Mouse (Mus musculus) limb, embryonic 13.5 days (tissue): ENCODE measurements around the gene Ncoa5. TPM values are rescaled to one million over a fixed set of nuclear protein-coding genes. Genes with fewer than 3 reads are reported as not detected.

ENCODE experiments used
- ATAC-seq: fragments of 200-750 bp; cut with Nextera tagmentation; 2 replicates; pipeline ENCODE4 v1.8.0; 2017; ENCODE audit warnings: low read depth, moderate number of reproducible peaks, moderate TSS enrichment; ENCODE audit not compliant: low FRiP score
- H3K27ac ChIP-seq: fragments of 300-500 bp; sonication (generic); 2 replicates; pipeline ENCODE4 v1.5.1; 2015; ENCODE audit warnings: inconsistent platforms, mild to moderate bottlenecking, moderate library complexity
- H3K27me3 ChIP-seq: fragments of 300-500 bp; sonication (generic); 2 replicates; pipeline ENCODE4 v1.6.1; 2015; ENCODE audit warnings: mild to moderate bottlenecking, inconsistent platforms
- H3K36me3 ChIP-seq: fragments of 300-500 bp; sonication (generic); 2 replicates; pipeline ENCODE4 v1.6.1; 2015; ENCODE audit warnings: inconsistent platforms, mild to moderate bottlenecking, moderate library complexity
- H3K4me1 ChIP-seq: fragments of 300-500 bp; sonication (generic); 2 replicates; pipeline ENCODE4 v1.6.1; 2015; ENCODE audit warnings: inconsistent platforms
- H3K4me2 ChIP-seq: fragments of 300-500 bp; sonication (generic); replicated peaks from 2 replicates; pipeline ENCODE4 v1.6.1; 2015; ENCODE audit warnings: inconsistent platforms, mild to moderate bottlenecking, moderate library complexity
- H3K4me3 ChIP-seq: fragments of 300-500 bp; sonication (generic); 2 replicates; pipeline ENCODE4 v1.5.1; 2015; ENCODE audit warnings: moderate library complexity, mild to moderate bottlenecking, inconsistent platforms
- H3K9ac ChIP-seq: fragments of 300-500 bp; sonication (generic); 2 replicates; pipeline ENCODE4 v1.6.1; 2015; ENCODE audit warnings: mild to moderate bottlenecking, inconsistent platforms
- H3K9me3 ChIP-seq: fragments of 300-500 bp; sonication (generic); 2 replicates; pipeline ENCODE4 v1.6.1; 2016; ENCODE audit warnings: inconsistent platforms
- WGBS: fragments of 180-500 bp; shearing (Covaris S2); methylation state at CpG from one replicate; pipeline ENCODE4 v1.1.7; 2015; 5-methylcytosine and 5-hydroxymethylcytosine counted together
- polyA plus RNA-seq: library from polyadenylated mRNA; unstranded; fragments of >200 nt; fragmentation: Nextera tagmentation; extraction: Ambion mirVana; gene quantifications from 2 replicates; pipeline ENCODE4 v1.2.1, GENCODE M21; 2015

Ncoa5 gene
- polyA plus RNA-seq, 1 experiment from 2014 or later, result 99.1 TPM

DNA sequence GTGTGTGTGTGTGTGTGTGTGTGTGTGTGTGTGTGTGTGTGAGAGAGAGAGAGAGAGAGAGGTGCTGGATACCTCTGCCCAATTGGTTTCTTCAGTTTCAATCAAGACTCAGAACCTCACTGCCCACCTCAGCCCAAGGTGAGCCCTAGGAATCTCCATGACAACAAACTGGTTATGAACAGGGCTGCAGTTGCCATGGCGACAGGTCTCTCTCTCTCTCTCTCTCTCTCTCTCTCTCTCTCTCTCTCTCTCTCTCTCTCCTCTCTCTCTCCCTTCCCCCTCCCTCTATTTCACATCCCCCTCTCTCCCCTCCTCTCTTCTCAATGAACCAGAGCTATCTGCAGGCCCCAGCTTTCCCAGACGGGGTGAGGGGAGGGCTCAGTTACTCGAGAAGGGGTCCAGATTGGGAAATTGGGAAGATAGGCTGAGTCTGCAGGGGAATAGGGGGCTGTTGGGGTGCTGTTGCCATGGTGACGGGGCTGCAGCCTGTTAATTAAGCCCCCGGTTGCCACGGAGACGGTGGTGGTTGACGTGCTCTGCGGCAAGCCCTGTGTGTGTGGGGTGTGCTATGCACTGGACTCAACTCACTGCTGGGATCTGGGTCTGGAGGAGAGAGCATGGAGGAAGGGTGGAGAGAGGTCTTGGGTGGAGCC, 70.3 kb downstream of the Ncoa5 start:
- Histone ChIP-seq H3K27me3 (peaks cover 77% of the 10 kb centered on the region), H3K4me3 (no peak overlapping the region), H3K36me3 (no peaks in the 10 kb centered on the region), H3K9me3 (no peaks in the 10 kb centered on the region), H3K4me1 (peaks cover 22% of the 10 kb centered on the region), H3K4me2 (no peak overlapping the region), H3K27ac (no peak overlapping the region), H3K9ac (no peak overlapping the region)
- WGBS, result 41% methylated on average over 9 of the region's 9 CpGs
- ATAC-seq, result no peak

- H3K4me3 ChIP-seq, result no peak overlapping the region
- H3K27ac ChIP-seq, result no peak overlapping the region
- peaks cover 58% of the 10 kb centered on the region for H3K27me3 ChIP-seq
- no peaks in the 10 kb centered on the region for H3K36me3 ChIP-seq
- H3K9ac ChIP-seq, result no peak overlapping the region
- no peak for ATAC-seq
- H3K4me1 ChIP-seq, result peaks cover 9% of the 10 kb centered on the region; the same call in 1 of the 2 replicates
- H3K9me3 ChIP-seq, result no peaks in the 10 kb centered on the region
- 53% methylated on average over 7 of the region's 7 CpGs for WGBS
- no peak overlapping the region for H3K4me2 ChIP-seq
Observed at GRCm38 (mm10) chr2:164962183-164962580, 72.5 kb downstream of the Ncoa5 start.

DNA sequence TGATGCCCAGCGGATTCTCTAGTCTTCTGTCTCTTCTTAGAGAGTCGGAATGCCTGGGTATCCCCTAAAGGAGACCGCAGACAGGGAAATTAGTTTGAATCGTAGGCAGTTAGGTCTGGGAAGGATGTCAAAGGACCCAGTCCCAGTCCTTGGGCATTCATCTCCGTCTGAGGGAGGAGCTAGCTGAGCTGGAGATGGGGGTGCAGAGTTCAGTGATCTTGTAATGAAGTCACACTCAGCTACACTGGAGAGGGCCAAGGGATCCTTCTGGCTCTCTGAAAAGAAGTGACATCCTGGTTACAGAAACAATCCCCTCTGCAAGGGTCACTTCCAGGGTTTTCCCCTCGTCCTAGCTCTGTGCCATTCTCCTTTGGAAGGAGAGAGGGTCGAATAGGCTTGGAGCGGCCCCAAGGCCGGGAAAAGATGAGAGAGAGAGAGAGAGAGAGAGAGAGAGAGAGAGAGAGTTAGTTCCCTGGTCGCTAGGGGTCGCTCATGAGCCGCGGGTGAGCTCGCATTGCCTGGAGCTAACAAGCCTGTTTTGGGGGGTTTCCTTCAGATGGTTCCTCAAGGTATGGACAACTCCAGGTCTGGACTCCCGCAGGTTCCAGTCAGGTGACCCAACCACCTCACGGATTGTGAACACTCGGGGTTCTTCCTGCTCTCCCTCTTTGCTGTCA, 73.0 kb downstream of the Ncoa5 start:
- H3K9ac ChIP-seq, result no peak overlapping the region
- peaks cover 9% of the 10 kb centered on the region; the same call in 1 of the 2 replicates for H3K4me1 ChIP-seq
- no peak overlapping the region for H3K27ac ChIP-seq
- H3K4me3 ChIP-seq, result peak overlapping the region; percentile 55; the same call in 1 of the 2 replicates
- H3K36me3 ChIP-seq, result no peaks in the 10 kb centered on the region
- peaks cover 57% of the 10 kb centered on the region for H3K27me3 ChIP-seq
- H3K9me3 ChIP-seq, result no peaks in the 10 kb centered on the region
- WGBS, result 8% methylated on average over 16 of the region's 17 CpGs
- peak overlapping the region; percentile 63 for H3K4me2 ChIP-seq
- no peak for ATAC-seq

DNA sequence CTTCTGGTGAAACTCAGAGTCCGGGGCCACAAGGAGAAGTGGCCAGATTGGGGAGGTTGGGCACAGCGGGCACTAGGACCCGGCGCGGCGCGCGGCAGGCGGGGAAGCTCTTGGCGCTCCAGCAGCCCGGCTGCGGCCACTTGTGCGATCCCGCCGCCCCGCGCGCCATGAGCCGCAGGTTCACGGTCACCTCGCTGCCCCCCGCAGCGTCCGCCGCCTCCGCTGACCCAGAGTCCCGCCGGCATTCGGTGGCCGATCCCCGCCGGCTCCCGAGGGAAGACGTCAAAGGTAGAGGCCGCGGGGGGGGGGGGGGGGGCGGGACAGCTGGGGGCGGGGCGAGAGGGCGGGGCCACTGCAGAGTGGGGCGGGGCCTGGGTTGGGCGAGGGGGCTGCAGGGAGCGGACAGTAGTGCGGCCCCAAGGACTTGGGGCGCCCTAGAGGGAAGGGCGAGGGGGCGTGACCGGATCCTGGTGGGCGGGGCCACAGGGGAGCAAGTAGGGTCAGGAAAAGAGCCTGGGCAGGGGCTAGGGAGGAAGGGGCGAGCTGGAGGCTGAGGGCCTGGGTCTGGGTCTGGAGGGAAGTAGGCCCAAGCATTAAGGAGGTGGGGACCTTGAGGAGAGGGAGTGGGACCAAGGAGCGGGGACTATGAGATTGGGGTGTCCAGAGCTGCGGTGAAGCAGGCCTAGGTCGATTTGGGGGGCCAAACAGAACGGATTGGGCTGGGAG, 73.8 kb downstream of the Ncoa5 start, which contains the start of gene Slc12a5:
TSS of gene Slc12a5 (plus strand) at position 87 of the 726 bp plus-strand sequence.
- Histone ChIP-seq H3K4me3 (peak within 1 kb of the TSS; percentile 55), H3K4me2 (peak within 1 kb of the TSS; percentile 63), H3K4me1 (peaks cover 9% of the 10 kb centered on the region; the same call in 1 of the 2 replicates), H3K36me3 (no peaks in the 10 kb centered on the region), H3K27ac (no peak within 1 kb of the TSS), H3K9me3 (no peaks in the 10 kb centered on the region), H3K27me3 (peaks cover 53% of the 10 kb centered on the region), H3K9ac (peak within 1 kb of the TSS; percentile 63)
- ATAC-seq, result peak; percentile 70
- 1% methylated on average over 35 of the region's 54 CpGs for WGBS

DNA sequence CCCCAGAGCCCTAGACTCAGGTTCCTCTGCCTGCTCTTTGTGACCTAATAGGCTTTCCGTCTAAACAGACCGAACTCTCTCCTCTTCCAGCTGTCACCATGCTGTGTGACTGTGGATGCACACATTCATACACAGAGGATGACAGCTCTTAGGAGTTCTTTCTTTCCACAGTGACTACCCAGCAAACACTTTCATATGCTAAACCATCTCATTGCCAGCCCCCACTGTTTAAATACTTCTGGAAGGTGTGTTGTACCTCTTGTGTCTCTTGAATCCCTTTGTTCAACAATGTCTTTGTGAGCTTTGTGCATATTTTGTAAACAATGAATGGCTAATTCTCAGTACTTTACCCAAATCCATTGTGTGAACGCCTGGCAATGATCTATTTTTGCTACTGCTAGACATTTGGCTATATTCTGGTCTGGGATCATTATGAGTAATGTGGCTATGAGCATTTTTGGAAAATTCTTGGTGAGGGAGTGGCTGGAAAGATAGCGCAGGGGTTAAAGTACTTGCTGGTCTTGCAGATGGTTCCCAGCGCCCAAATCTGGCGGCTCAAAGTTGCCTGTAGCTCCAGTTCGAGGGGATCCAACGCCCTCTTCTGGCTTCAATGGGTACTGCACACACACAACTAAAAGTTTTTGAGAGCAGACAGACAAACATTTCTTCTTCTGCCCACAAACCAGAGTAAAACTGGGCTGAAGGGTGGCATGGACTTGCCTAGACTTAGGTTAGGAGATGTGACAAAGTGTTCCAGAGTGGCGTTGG, 76.9 kb downstream of the Ncoa5 start:
- Histone ChIP-seq H3K9me3 (no peaks in the 10 kb centered on the region), H3K4me3 (no peak overlapping the region), H3K4me1 (peaks cover 17% of the 10 kb centered on the region), H3K27ac (no peak overlapping the region), H3K27me3 (peaks cover 57% of the 10 kb centered on the region), H3K9ac (no peak overlapping the region), H3K36me3 (no peaks in the 10 kb centered on the region), H3K4me2 (no peak overlapping the region)
- WGBS, result 70% methylated on average over 9 of the region's 9 CpGs
- ATAC-seq, result no peak

DNA sequence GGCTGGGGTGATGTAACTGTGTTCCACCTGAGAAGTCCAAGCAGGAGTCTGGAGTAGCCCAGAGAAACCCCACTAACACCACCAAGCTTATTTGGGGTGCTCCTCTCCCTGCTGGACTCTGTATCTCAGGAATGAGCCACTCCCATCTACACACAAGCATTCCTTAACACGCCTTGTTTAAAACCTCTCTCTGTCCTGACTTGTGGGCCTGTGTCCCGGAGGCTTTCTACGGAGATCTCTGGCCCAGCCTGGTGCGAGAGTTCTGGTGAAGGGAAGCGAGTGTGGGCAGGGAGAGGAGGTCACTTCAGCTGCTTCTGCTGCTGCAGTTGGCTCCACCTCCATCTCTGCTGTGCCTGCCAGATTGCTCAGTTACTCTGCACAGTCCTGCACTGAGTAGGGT, 78.5 kb downstream of the Ncoa5 start:
- no peak overlapping the region for H3K9ac ChIP-seq

GRCm38 (mm10) chr2:164955725-164956124, 78.9 kb downstream of the Ncoa5 start:
- WGBS, result 72% methylated on average over 4 of the region's 4 CpGs
- Histone ChIP-seq H3K9ac (no peak overlapping the region), H3K9me3 (peaks cover 3% of the 10 kb centered on the region; the same call in 1 of the 2 replicates), H3K4me2 (no peak overlapping the region), H3K36me3 (no peaks in the 10 kb centered on the region), H3K4me3 (no peak overlapping the region), H3K27me3 (peaks cover 60% of the 10 kb centered on the region), H3K27ac (no peak overlapping the region), H3K4me1 (peaks cover 7% of the 10 kb centered on the region)
- no peak for ATAC-seq

More for the DNA sequence above, 78.5 kb downstream of the Ncoa5 start:
- Histone ChIP-seq H3K9me3 (peaks cover 3% of the 10 kb centered on the region; the same call in 1 of the 2 replicates), H3K4me2 (no peak overlapping the region), H3K27me3 (peaks cover 58% of the 10 kb centered on the region), H3K27ac (no peak overlapping the region), H3K36me3 (no peaks in the 10 kb centered on the region), H3K4me1 (peaks cover 11% of the 10 kb centered on the region), H3K4me3 (no peak overlapping the region)
- ATAC-seq, result no peak
- WGBS, result 46% methylated on average over 5 of the region's 5 CpGs

DNA sequence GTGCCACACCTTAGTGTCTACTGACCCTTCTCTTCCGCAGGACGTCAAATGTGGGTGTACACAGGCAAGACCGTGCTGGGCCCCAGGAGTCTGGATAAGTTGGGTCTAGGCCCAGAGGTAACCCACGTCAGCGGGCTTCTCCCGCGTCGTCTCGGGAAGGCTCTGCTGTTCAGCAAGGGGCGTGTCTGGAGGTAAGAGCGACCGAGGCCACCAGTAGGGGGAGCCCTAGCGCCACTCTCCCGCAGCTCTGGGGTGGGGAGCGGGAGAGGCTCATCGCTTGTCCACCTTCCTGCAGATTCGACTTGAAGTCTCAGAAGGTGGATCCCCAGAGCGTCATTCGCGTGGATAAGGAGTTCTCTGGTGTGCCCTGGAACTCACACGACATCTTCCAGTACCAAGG, 81.4 kb downstream of the Ncoa5 start:
- peak; percentile 66; the same call in 1 of the 2 replicates for ATAC-seq
- H3K4me2 ChIP-seq, result peak overlapping the region; percentile 36
- no peak overlapping the region for H3K27ac ChIP-seq
- peaks cover 3% of the 10 kb centered on the region; the same call in 1 of the 2 replicates for H3K9me3 ChIP-seq
- peaks cover 26% of the 10 kb centered on the region for H3K4me1 ChIP-seq
- WGBS, result 1% methylated on average over 21 of the region's 21 CpGs
- no peak overlapping the region for H3K4me3 ChIP-seq
- no peaks in the 10 kb centered on the region for H3K36me3 ChIP-seq
- H3K27me3 ChIP-seq, result peaks cover 83% of the 10 kb centered on the region
- peak overlapping the region; percentile 21; the same call in 1 of the 2 replicates for H3K9ac ChIP-seq

DNA sequence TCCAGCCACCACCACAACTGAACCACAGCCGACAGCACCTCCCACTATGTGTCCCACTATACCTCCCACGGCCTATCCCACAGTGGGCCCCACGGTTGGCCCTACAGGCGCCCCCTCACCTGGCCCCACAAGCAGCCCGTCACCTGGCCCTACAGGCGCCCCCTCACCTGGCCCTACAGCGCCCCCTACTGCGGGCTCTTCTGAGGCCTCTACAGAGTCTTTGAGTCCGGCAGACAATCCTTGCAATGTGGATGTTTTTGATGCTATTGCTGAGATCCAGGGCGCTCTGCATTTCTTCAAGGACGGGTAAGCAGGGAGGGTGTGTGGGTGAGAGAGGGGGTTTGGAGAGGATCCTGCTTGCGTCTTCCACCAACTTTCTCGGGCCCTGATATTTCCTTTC, 82.2 kb downstream of the Ncoa5 start:
- ATAC-seq, result no peak
- peaks cover 3% of the 10 kb centered on the region; the same call in 1 of the 2 replicates for H3K9me3 ChIP-seq

GRCm38 (mm10) chr2:164951745-164952144, 82.9 kb downstream of the Ncoa5 start:
- Histone ChIP-seq H3K4me2 (no peak overlapping the region), H3K4me1 (peaks cover 34% of the 10 kb centered on the region), H3K27me3 (peaks cover 91% of the 10 kb centered on the region), H3K27ac (no peak overlapping the region), H3K36me3 (no peaks in the 10 kb centered on the region), H3K9ac (no peak overlapping the region), H3K9me3 (peaks cover 3% of the 10 kb centered on the region; the same call in 1 of the 2 replicates), H3K4me3 (no peak overlapping the region)
- ATAC-seq, result no peak
- 81% methylated on average over 4 of the region's 4 CpGs for WGBS

More for the DNA sequence above, 82.2 kb downstream of the Ncoa5 start:
- Histone ChIP-seq H3K27me3 (peaks cover 90% of the 10 kb centered on the region), H3K4me2 (no peak overlapping the region), H3K9ac (no peak overlapping the region), H3K27ac (no peak overlapping the region), H3K4me1 (peaks cover 33% of the 10 kb centered on the region), H3K4me3 (no peak overlapping the region), H3K36me3 (no peaks in the 10 kb centered on the region)
- 45% methylated on average over 13 of the region's 13 CpGs for WGBS

DNA sequence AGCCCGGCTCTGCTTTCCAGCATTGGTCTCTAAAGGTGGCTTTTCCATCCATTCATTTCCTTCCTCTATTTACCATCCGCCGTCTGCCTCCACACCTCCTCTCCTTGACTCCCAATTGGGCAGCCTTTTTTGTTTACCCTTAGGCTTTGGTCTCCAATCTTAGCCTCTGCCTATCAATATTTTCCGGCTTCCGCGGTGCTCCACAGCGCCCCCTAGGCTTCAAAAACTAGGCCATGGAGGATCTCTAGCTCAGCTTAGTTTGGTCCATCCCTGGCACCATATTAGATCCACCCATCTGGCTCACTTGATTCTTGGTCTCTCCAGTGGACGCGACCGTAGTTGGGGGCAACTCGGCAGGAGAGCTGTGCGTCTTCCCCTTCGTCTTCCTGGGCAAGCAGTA, 84.2 kb downstream of the Ncoa5 start:
- no peak for ATAC-seq
- Histone ChIP-seq H3K27ac (no peak overlapping the region), H3K4me1 (peaks cover 34% of the 10 kb centered on the region), H3K4me2 (no peak overlapping the region), H3K27me3 (peaks cover 94% of the 10 kb centered on the region), H3K9ac (no peak overlapping the region), H3K4me3 (no peak overlapping the region), H3K36me3 (no peaks in the 10 kb centered on the region), H3K9me3 (peaks cover 3% of the 10 kb centered on the region; the same call in 1 of the 2 replicates)
- WGBS, result 24% methylated on average over 13 of the region's 13 CpGs
